Mouse (Mus musculus) hindlimb bud, embryonic 11.5 days (tissue): Measurements from ENCODE around the gene Lsmem1.
A peak's percentile ranks its signal among the peaks of the same experiment; 100 is the strongest.

ENCODE experiments used
- DNase-seq: peaks from one replicate; pipeline ENCODE4 v3.0.0-alpha.2; 2012; ENCODE audit warnings: low read depth, low spot score; ENCODE audit errors: extremely low spot score

The Lsmem1 gene

DNA sequence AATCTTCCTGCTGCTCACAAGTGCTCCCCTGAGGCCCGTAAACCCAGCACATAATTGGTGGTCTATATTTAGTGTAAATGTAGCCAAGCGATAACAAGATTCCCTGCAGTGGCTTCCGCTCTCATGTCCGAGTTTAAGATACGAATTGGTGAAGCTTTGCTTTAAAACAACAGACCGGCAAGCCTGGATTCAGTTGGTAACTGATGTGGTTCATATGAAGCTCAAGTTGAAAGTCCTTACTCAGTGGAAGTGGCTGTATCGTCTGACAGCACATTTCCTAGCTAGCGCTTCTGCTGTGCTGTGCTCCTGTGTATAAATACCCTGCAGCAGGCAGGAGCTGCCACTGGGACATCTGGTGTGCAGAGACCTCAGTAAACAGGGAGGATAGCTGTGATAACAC is at the start of gene Lsmem1:
Gene Lsmem1, minus strand, starts transcription at position 189 of the 400 bp plus-strand sequence.
- no peak for DNase-seq

DNA sequence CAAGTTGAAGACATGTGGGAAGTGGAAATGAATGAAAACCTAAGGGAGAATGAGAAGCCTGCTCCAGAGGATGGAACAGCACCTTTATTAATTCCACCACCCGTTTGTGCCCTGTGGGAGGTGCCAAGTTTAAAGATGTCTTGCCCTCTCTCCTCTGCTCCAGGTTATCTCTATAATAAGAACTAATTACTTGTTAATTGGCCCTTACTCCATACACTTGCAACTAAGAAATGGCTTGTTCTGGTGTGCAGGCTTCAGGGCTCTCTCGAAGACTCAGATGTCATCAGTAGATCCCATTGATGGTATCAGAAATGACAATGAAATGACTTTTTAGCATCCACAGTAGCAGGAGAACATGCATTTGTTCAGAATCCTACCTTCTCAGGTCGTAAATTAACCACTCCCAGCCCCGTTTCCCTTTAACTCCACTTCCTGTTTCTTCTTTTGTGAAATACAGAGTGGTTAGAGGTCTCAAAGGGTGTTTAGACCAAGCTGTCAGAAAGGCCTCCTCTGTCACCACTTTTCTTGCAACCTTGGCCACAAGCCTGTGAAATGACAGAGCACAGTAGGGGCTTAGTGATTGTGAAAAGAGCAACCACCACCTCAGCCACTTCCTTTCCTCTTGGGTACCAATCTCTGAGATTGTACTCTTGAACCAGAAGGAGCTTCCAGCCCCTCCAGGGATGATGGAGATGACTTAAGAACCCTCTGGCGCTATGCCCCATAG is 49.3 kb upstream of the Lsmem1 start, which contains the start of gene Ifrd1:
Gene Ifrd1, minus strand, starts transcription at position 51 of the 727 bp plus-strand sequence.
- DNase-seq = no peak

DNA sequence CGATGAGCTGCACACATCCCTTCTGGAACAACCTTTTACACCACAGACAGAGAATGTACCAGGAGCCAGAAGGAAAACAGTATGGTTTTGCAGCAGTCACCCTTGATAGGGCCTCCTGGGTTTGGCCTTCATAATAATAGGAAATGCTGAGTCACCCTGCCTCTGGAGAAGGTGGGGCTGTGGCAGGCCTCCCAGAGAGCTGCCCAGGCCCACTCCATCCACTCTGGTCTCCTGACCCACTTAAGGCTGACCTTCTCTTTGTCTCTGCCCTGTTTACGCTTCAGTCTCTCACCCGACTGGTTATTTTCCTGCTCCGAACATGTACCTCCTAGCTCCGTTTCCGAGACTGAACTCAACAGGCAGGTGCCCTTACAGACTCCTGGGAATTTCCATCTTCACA is 48.7 kb upstream of the Lsmem1 start:
- no peak for DNase-seq

DNA sequence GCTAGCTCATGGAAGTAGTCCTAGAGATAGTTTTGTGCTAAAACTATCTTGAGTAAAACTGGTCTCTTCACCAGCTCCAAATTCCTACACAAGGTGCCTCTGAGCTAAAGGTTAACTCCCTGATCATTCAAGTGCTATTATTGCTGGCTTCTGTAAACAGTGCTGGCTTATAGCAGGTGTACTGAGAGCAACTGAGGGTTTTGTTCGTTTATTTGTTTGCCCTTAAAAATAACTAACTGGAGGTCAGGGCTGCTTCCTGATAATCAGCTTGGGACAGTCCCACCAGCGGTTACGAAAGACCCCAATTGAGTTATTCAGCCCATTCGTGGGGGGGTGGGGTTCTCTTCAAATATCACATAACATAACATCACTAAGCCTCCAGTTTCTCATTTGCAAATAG is 48.1 kb upstream of the Lsmem1 start:
- no peak for DNase-seq

DNA sequence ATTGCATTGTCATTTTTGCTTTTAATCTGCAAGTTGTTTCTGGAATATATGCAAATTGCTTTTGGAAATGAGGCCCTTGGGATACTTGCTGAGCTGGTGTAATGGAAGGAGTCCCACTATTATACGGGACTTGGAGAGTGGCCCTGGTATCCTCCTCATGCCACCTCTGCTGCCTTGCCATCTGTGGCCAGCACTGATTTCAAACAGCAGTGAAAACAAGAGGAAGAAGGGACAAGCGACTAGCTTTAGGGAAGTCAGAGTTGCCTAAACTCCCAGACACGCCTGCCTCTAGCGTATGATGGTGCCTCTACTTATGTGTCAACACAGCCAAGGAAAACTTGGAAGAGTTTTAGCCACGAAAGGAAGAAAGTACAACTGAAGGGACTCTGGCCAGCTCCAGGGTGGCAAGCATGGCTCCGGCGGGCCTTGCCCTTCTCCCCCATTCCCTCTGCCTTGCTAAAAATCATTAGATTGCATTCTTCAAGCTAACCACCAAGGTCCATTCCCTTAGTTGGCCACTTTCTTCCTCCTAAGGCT is 46.2 kb upstream of the Lsmem1 start:
- DNase-seq = no peak

DNA sequence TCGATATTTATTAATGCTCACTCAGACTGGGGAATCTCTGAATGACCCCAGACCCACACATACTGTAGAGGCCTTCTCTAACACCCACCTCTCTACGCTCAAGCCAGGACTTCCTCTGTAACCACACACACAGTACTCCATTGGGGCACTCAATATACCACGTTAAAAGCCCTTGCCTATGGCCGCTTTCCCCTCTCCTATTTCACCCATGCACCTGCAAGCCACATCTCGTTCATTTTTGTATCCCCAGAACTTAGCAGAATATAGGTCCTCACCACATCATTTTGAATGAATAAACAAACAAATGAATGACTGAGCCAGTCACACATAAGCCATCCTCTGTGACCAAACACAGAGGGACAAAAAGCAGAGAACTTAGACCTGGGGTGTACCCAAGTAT is 45.6 kb upstream of the Lsmem1 start:
- no peak for DNase-seq

DNA sequence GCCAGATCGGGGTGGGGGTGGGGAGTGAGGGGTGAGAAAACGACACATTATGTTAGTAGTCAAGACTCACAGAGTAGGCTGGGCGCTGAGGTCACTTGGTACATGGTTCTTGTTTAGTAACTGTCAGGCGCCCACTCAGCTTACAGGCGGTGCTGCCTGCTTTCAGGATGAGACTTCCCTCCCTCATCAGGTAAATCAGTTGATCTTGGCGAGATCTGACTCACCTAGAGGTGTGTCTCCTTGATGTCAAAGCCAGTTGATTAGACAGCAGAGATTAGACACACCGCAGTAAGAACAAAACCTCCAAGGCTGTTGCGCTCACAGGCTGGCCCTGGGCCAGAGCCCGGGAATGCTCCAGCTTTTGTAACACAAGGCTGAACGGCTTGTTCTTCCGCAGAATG is 44.5 kb upstream of the Lsmem1 start:
- no peak for DNase-seq

DNA sequence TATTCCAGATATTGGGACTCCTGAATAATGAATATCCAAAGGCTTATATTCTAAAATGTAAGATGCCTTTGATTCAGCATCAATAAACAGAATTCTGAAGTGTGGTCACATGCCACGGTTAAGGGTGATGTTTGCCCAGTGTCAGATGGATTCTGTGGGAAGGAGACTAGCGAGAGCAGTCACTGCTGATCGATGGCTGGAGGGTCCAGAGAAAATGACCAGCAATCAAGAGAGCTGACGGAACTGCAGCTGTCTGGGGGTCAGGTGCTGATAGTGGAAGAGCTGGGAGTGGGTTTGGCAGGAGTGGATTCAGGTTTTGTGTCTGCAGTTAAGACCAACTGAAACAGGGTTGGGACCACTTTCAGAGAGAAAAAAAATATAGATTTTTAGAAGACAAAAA is 44.0 kb upstream of the Lsmem1 start:
- DNase-seq = no peak

DNA sequence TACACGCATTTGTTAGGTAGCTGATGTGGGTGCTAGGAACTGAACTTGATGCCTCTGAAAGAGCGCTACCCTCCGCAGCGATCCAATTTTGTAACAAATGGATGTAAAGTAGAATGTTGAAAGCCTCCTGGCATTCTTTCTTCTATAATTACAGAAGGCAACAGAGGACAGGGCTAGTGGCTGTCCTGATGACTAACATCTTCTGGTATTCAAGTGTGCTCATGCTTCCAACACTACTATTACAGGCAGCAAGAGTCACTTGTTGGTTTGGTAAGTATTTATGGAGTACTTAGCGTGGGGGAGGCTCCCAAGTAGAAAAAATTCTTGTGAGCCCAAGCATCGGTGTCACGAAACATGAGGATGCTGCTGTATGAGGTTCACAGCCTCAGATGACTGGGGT is 39.9 kb upstream of the Lsmem1 start:
- no peak for DNase-seq

DNA sequence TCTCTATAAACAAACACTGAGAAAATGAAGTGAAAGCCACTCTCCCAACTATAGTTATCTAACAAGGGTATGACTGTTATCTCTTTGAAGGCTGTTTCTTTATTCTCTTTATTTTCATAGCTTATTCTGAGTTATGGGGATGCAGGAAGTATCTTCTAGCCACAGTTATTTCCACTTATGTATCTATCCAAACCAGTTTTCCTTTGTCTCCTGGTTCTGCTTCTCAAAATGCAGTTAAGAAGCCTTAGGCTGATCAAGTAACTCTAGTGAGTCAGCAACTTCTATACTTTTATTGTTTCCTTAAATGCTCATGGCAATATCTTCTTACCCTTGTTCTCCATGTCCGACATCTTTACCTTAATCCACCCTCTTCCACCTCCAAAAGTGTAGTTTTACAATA is 32.9 kb upstream of the Lsmem1 start:
- no peak for DNase-seq

DNA sequence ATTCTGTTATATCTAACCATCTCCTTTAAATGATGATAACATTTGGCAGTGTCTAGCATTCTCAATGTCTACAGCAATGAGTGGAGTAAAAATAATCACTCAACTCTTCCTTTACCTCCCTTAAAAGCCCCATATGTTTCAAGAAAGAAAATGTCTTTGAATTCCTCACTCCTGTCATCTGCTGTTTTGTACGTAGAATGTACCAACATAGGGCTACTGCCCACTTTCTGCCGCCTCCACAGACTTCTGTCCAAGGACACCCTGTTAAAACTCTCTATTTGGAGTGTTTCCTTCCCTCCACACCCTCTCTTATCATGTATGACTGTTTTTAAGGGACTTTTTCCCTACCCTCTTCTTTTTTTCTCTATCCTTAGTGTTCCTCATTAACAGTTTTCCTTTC is 32.3 kb upstream of the Lsmem1 start:
- no peak for DNase-seq

DNA sequence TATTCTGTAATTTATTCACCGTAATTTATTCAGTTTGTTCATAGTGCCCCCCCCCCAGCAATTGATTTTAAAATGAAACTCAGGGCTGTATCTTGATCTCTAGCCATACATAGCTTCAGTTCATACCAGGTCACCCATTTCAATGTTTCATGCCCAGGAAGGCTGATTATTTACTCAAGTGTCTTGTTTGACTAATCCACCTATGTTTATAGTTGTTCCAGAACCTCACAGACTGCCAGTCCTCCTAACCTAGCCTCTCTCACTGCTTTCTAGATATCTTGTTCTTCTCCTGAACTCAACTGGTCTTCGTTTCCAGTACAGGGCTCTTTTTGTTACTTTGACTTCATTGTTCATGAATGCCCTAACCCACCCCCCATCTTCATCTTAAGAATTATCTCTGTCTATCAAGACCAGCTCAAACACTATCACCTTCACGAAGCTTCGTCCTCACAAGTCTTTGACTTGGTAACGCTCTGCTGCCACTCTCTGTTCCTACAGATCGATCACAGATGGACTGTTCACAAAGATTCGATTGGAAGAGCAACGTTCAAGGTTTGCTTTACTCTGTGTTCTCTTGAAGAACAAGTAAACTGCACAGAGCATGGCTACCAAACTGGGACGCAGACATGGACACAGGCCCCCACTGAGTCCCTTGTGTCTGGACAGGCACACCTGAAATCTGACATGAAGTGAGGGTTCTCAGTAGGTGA is 25.0 kb upstream of the Lsmem1 start:
- DNase-seq = no peak

DNA sequence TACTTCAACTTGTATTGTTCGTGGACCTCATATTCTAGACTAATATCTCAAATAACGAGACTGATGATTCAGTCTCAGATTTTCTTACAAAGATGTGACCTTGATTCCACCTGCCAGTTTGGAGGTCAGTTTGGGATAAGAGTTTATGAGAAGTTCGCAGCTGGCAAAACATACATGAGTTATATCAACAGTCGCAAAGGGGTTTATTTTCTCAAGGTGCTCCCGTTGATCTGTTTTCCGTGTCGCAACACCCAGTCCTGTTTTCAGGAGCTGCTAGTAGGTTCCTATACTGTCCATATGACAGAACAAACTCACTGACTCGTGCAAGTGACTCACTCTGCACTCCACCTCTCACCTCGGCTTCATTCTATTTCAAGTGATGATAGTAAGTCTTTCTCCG is 24.4 kb upstream of the Lsmem1 start:
- DNase-seq = no peak

DNA sequence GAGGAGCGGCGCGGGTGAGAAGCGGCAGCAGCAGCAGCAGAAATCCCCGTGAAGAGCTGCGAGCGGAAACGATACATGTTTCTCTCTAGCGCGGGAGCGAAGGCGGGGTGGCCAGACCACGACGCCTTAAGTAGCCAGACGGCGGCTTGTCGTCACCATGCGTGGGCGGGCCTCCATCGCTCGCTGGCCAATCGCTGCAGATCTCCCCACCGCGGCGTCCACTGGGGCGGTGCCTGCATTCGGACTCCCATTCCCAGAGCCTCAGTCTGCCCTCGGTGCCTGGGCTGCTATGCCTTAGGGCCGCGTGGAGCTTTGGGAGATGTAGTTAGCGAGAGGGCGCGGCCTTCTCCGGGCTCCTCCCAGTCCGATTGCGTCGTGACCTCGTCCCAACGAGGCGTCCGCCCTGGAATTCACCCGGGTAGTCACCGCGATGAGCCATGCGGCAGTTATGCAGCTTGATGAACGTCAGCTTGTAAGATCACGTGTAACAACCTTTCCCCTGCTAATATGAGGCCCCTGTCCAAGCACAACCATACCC is 23.9 kb upstream of the Lsmem1 start:
- peak; percentile 95 for DNase-seq

DNA sequence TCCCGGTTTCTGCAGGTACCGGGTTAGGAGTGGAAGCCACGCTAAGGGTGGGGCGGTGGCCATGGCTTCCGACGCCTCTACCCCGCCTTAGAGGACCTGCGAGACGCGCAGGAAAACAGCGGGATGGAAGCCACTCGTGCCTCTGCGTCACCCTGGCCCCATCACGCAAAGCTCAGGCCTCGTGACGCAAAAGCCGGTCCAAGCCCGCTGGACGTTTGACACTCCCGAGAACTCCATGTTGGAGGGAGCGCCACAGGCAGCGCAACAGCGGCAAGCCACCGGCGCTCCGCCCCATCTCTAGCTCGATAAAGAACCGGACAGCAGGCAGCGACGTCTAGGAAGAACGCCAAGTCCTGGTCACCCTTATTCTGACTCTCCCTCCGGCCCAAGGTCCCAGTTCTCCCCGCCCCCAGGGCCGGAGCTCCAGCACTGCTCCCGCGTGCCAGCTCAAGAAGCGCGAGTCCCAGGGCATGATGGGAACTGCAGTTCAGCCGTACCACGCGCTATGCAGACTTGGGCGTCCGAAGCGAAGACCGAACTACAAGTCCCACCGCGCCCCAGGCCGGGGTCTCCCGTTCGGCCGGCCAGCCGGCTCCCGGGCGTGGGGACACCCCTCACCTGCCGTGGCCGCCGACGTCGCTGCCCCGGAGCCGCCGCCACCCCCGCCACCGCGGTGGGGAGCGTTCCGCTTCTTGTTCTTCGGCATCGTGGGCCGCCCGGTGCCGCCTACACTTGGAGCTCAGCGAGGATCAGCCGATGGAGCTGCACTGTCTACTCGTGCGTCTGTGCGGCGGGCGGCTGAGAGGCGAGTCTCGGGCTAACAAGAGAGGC is 23.2 kb upstream of the Lsmem1 start:
- peak; percentile 78 for DNase-seq

DNA sequence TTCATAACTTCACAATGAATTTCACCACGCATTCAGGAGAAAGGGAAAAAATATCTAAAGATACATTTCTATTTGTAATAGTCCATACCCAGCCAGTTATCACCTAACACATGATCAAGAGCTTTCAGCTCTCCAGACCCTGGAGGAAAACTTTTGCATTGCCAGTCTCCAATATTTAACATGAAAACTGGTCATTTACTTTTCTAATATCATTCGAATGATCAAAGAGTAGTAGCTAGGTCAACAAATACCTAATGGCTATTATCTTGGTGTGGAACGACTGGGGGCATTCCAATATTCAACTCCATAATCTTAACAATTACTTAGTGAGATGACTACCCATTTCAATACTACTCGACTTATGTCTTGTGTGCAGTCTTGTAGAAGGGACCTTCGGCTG is 22.3 kb upstream of the Lsmem1 start:
- no peak for DNase-seq

DNA sequence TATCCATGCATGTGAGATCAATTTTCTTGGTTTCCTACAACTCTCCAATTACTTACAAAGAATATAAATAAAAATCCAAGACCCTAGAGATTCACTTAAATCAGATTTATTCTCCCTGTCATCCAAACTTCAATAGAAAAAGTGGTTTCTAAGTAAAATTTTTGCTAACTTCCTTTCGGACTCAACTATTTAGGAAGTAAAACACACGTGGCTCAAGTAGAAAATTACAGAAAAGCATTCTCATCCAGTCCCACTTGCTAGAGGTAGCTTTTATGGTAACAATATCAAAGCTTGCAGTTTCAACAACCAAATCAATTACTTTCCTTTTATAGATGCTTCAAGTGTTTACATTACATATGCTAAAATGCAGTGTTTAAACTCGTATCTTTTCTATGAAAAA is 21.6 kb upstream of the Lsmem1 start:
- no peak for DNase-seq

DNA sequence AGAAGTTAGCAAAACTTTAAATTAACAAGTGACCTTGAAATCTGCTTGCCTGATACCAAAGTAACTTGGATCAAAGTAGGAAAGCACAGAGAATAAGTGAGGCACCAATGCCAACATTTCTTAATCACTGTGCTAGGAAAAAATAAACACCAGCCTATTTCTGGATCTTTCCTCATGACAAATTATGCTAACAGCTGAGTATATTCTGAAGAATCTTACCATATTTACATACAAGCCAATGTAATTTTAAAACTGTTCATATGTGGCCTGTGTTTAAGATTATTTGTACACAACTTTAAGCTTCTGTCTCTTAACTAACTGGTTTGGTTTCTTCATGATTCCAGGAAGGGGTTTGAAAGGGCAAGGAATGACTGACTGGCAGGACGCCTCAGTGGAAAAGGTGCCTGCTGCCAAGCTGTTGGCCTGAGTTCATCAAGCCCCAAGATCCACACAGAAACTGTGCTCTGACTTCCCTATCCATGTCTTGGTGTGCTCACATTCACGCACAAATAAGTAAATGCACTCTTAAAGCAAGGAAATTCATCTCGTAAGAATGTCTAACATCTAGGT is 20.8 kb upstream of the Lsmem1 start:
- DNase-seq = no peak

DNA sequence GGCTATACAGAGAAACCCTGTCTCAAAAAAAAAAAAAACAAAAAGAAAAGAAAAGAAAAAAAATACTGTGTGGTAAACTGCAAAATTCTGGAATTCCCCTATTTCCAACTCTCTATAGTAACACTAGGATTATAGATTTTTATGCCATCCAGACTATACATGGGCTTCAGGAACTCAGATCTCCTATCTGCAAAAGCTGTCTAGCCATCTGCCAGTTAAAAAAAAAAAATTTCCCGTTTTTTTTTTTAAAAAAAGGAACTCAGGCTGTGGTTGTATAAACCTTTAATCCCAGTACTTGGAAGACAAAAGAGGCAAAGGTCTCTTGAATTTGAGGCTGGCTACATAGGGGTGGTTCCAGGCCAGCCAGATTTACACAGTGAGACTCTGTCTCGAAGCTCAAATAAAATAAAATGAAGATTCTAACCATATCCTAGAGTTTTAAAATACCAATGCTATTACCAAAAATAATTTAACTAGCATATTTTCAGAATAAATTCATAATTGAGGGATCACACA is 19.2 kb upstream of the Lsmem1 start:
- no peak for DNase-seq

DNA sequence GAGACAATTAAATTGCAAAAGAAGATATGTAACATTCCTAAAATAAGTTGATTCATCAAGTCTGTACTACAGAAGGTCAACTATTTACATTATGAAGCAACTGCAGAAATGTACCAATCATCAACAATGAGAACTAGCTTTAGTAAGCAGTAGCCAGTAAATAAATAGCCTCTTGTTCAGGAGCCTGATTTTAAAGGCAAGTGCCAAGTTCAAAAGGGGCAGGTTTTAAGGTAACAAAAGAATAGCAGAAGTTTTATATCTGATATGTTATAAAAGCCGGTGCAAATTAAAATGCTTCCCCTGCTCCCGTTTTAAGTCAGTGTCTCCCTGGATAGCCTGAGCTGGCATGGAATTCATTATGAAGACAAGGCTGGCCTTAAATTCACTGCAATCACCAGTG is 18.5 kb upstream of the Lsmem1 start:
- DNase-seq = no peak
